Mouse (Mus musculus): Measurements from ENCODE around the gene Tns1.

- no peak for TF ChIP-seq POLR2A (IDR thresholded peaks at IDR 0.05; ENCODE audit: insufficient read length, low read depth)
- no peak for TF ChIP-seq TCF3 (IDR thresholded peaks at IDR 0.05; ENCODE audit: insufficient read length, low read depth)
- TF ChIP-seq USF1 (IDR thresholded peaks at IDR 0.05; ENCODE audit: low read depth), result no peak
- no peak for TF ChIP-seq E2F4 (IDR thresholded peaks at IDR 0.05; ENCODE audit: insufficient read depth)
- TF ChIP-seq CEBPB (IDR thresholded peaks at IDR 0.05; ENCODE audit: insufficient read depth, poor library complexity, severe bottlenecking), result no peak
- no peak for TF ChIP-seq MAX (IDR thresholded peaks at IDR 0.05; ENCODE audit: low read depth)
- no peak for TF ChIP-seq POLR2AphosphoS2 (IDR thresholded peaks at IDR 0.05; ENCODE audit: insufficient read length, low read depth)
- TF ChIP-seq TCF12 (IDR thresholded peaks at IDR 0.05; ENCODE audit: insufficient read depth, poor library complexity, severe bottlenecking), result no peak
- TF ChIP-seq MYOG (IDR thresholded peaks at IDR 0.05; ENCODE audit: control insufficient read depth in 1 of 3, insufficient read depth in 1 of 3, insufficient read length in 2 of 3, low read depth in 2 of 3), result no peak
Measured at GRCm38 (mm10) chr1:73931851-73932250, 192.4 kb downstream of the Tns1 start.
